Mouse (Mus musculus) CH12.LX (cell line): ENCODE results near the gene Bmpr2. TPM values are rescaled to one million over a fixed set of nuclear protein-coding genes. Genes with fewer than 3 reads are reported as not detected.

ENCODE experiments used
- DNase-seq: peaks from one replicate; pipeline ENCODE4 v3.0.0-alpha.2; 2013; ENCODE audit errors: extremely low read depth
- H3K27ac ChIP-seq: 2 replicates; pipeline ENCODE4 v1.5.1; 2012; ENCODE audit warnings: low read depth, mild to moderate bottlenecking, control low read depth, moderate library complexity; ENCODE audit not compliant: insufficient read depth
- H3K27me3 ChIP-seq: replicated peaks from 2 replicates; pipeline ENCODE3; 2012; ENCODE audit warnings: inconsistent platforms
- H3K36me3 ChIP-seq, 2 experiments: replicated peaks in 1 of 2; 2 replicates each; pipeline versions ENCODE3 to v1.6.1; 2012; ENCODE audit warnings: inconsistent platforms in 1 of 2, low read length in 1 of 2, mild to moderate bottlenecking in 1 of 2, mixed read lengths in 1 of 2, moderate library complexity in 1 of 2; ENCODE audit not compliant: control insufficient read depth in 1 of 2, insufficient read depth in 1 of 2
- H3K4me1 ChIP-seq, 2 experiments: 2 replicates each; pipeline ENCODE4 v1.6.1; 2012; ENCODE audit warnings: inconsistent platforms in 1 of 2, moderate library complexity in 1 of 2; ENCODE audit not compliant: insufficient read depth in 2 of 2, control insufficient read depth in 1 of 2
- H3K4me2 ChIP-seq: 2 replicates; pipeline ENCODE4 v1.6.1; 2012; ENCODE audit warnings: low read depth, mild to moderate bottlenecking, control low read depth; ENCODE audit not compliant: poor library complexity, insufficient read depth, severe bottlenecking
- H3K4me3 ChIP-seq, 3 experiments: fragments of 150-350 bp in 1 of 3; sonication (generic) in 1 of 3; replicated peaks in 1 of 3; 2 replicates each; pipeline versions ENCODE3 to v1.5.1; 2011 to 2012; ENCODE audit warnings: low read depth in 2 of 3, low read length in 2 of 3, mild to moderate bottlenecking in 2 of 3, moderate library complexity in 2 of 3, control low read depth in 1 of 3, improper control_type of control experiment in 1 of 3, inconsistent platforms in 1 of 3, mixed read lengths in 1 of 3; ENCODE audit not compliant: poor library complexity in 1 of 3
- H3K79me2 ChIP-seq: replicated peaks from 2 replicates; pipeline ENCODE4 v1.6.1; 2012; ENCODE audit warnings: mild to moderate bottlenecking, moderate library complexity; ENCODE audit not compliant: control insufficient read depth, poor library complexity, insufficient read depth, severe bottlenecking; ENCODE audit errors: extremely low read depth
- H3K9ac ChIP-seq: 2 replicates; pipeline ENCODE4 v1.6.1; 2012; ENCODE audit warnings: low read depth, mild to moderate bottlenecking, control low read depth, moderate library complexity; ENCODE audit not compliant: insufficient read depth
- H3K9me3 ChIP-seq: replicated peaks from 2 replicates; pipeline ENCODE3; 2012; ENCODE audit warnings: low read length, inconsistent platforms, mixed read lengths
- CHD2 ChIP-seq: IDR thresholded peaks from 2 replicates; pipeline ENCODE4 v1.6.1; 2011; ENCODE audit warnings: low read length, improper control_type of control experiment
- E2F4 ChIP-seq: IDR thresholded peaks from 2 replicates; pipeline ENCODE4 v1.6.1; 2011; ENCODE audit warnings: low read depth, low read length, improper control_type of control experiment; ENCODE audit not compliant: insufficient replicate concordance
- ETS1 ChIP-seq: conservative IDR thresholded peaks from 2 replicates; pipeline ENCODE4 v1.6.1; 2012; ENCODE audit warnings: low read depth, mild to moderate bottlenecking, inconsistent platforms, low read length, improper control_type of control experiment, moderate library complexity
- IRF4 ChIP-seq: IDR thresholded peaks from 2 replicates; pipeline ENCODE4 v1.6.1; 2014; ENCODE audit warnings: low read depth, mild to moderate bottlenecking, inconsistent platforms, low read length, improper control_type of control experiment
- JUN ChIP-seq: IDR thresholded peaks from 2 replicates; pipeline ENCODE4 v1.6.1; 2011; ENCODE audit warnings: low read depth, mild to moderate bottlenecking, low read length, improper control_type of control experiment, moderate library complexity; ENCODE audit not compliant: insufficient read depth
- MAX ChIP-seq: IDR thresholded peaks from 2 replicates; pipeline ENCODE4 v1.6.1; 2011; ENCODE audit warnings: low read length, improper control_type of control experiment
- MEF2A ChIP-seq: IDR thresholded peaks from 2 replicates; pipeline ENCODE4 v1.6.1; 2014; ENCODE audit warnings: low read depth, mild to moderate bottlenecking, inconsistent platforms, low read length, improper control_type of control experiment, borderline replicate concordance
- MXI1 ChIP-seq: IDR thresholded peaks from 2 replicates; pipeline ENCODE4 v1.6.1; 2011; ENCODE audit warnings: mild to moderate bottlenecking, low read depth, low read length, improper control_type of control experiment
- MYC ChIP-seq: IDR thresholded peaks from 2 replicates; pipeline ENCODE4 v1.6.1; 2011; ENCODE audit warnings: low read depth, mild to moderate bottlenecking, improper control_type of control experiment, low read length
- NELFE ChIP-seq: IDR thresholded peaks from 2 replicates; pipeline ENCODE4 v1.6.1; 2011; ENCODE audit warnings: low read depth, low read length, improper control_type of control experiment
- NRF1 ChIP-seq: IDR thresholded peaks from 2 replicates; pipeline ENCODE4 v1.6.1; 2014; ENCODE audit warnings: low read depth, mild to moderate bottlenecking, inconsistent platforms, low read length, improper control_type of control experiment, moderate library complexity
- POLR2A ChIP-seq: IDR thresholded peaks from 2 replicates; pipeline ENCODE4 v1.6.1; 2011; ENCODE audit warnings: low read depth, mild to moderate bottlenecking, improper control_type of control experiment, low read length
- POLR2AphosphoS2 ChIP-seq: IDR thresholded peaks from 2 replicates; pipeline ENCODE4 v1.6.1; 2011; ENCODE audit warnings: low read depth, low read length, improper control_type of control experiment
- RAD21 ChIP-seq: IDR thresholded peaks from 2 replicates; pipeline ENCODE4 v1.6.1; 2011; ENCODE audit warnings: low read depth, mild to moderate bottlenecking, low read length, improper control_type of control experiment, moderate library complexity
- RCOR1 ChIP-seq: conservative IDR thresholded peaks from 2 replicates; pipeline ENCODE4 v1.6.1; 2012; ENCODE audit warnings: low read depth, mild to moderate bottlenecking, inconsistent platforms, low read length, improper control_type of control experiment
- SIN3A ChIP-seq: IDR thresholded peaks from 2 replicates; pipeline ENCODE4 v1.6.1; 2012; ENCODE audit warnings: low read length, improper control_type of control experiment, inconsistent platforms
- TBP ChIP-seq: conservative IDR thresholded peaks from 2 replicates; pipeline ENCODE4 v1.6.1; 2011; ENCODE audit warnings: low read depth, low read length, improper control_type of control experiment
- TCF12 ChIP-seq: IDR thresholded peaks from 2 replicates; pipeline ENCODE4 v1.6.1; 2014; ENCODE audit warnings: low read depth, mild to moderate bottlenecking, inconsistent platforms, low read length, improper control_type of control experiment
- UBTF ChIP-seq: IDR thresholded peaks from 2 replicates; pipeline ENCODE4 v1.6.1; 2012; ENCODE audit warnings: low read depth, mild to moderate bottlenecking, inconsistent platforms, low read length, improper control_type of control experiment, moderate library complexity
- USF2 ChIP-seq: conservative IDR thresholded peaks from 2 replicates; pipeline ENCODE4 v1.6.1; 2011; ENCODE audit warnings: low read depth, low read length, improper control_type of control experiment
- ZC3H11A ChIP-seq: IDR thresholded peaks from 2 replicates; pipeline ENCODE4 v1.6.1; 2012; ENCODE audit warnings: low read depth, mild to moderate bottlenecking, inconsistent platforms, low read length, improper control_type of control experiment
- ZMIZ1 ChIP-seq: IDR thresholded peaks from 2 replicates; pipeline ENCODE4 v1.6.1; 2012; ENCODE audit warnings: low read depth, mild to moderate bottlenecking, inconsistent platforms, low read length, improper control_type of control experiment
- ZNF384 ChIP-seq: IDR thresholded peaks from 2 replicates; pipeline ENCODE4 v1.6.1; 2012; ENCODE audit warnings: low read depth, low read length, improper control_type of control experiment, inconsistent platforms
- dilution Hi-C: fragments of 300-500 bp; cut with MboI; formaldehyde crosslinking; loops from 2 replicates; pipeline ENCODE4 v1.14.3; 2020; ENCODE audit warnings: low sequenced_read_pairs; ENCODE audit not compliant: extremely low pct_unique_long_range_greater_than_20kb, extremely low pct_ligation_motif_present
- in situ Hi-C: fragments of 300-500 bp; cut with MboI; formaldehyde crosslinking; loops from 3 replicates; pipeline ENCODE4 v1.14.3; 2019; ENCODE audit warnings: low sequenced_read_pairs, low pct_ligation_motif_present, low pct_unique_long_range_greater_than_20kb, mixed read lengths
- polyA plus RNA-seq: library from polyadenylated mRNA; unstranded; fragments of >175 nt; gene quantifications from 2 replicates; pipeline ENCODE4 v1.2.1, GENCODE M21; 2012; ENCODE audit warnings: low read depth; ENCODE audit not compliant: insufficient read length
- total RNA-seq, 2 experiments: library from RNA; depleted of rRNA; stranded (reverse); fragments of 300-350 nt in 1 of 2; fragments of >200 nt in 1 of 2; gene quantifications; 2 replicates each; pipeline ENCODE4 v1.2.3; 2012 to 2014

The Bmpr2 gene
- total and polyA plus RNA-seq, 3 experiments = 3.6 to 5.0 (median 4.7) TPM

- in situ Hi-C loops = no loop called here
- Histone ChIP-seq H3K4me2 (no peak overlapping the region), H3K79me2 (peaks cover 8% of the 10 kb centered on the region; the same call in 1 of the 2 replicates), H3K4me1 (peaks cover 4 to 29% of the 10 kb centered on the region in 2 experiments; a peak in 2 of 4 replicates), H3K27ac (no peak overlapping the region), H3K9ac (no peak overlapping the region), H3K4me3 (no peak overlapping the region), H3K9me3 (no peaks in the 10 kb centered on the region), H3K27me3 (no peaks in the 10 kb centered on the region), H3K36me3 (no peaks in the 10 kb centered on the region)
- TF ChIP-seq SIN3A (no peak), POLR2A (no peak), NELFE (no peak), NRF1 (no peak), ZC3H11A (no peak), RAD21 (no peak), POLR2AphosphoS2 (no peak), UBTF (no peak), TCF12 (no peak), MYC (no peak), E2F4 (no peak), ZNF384 (no peak), JUN (no peak), USF2 (no peak), MEF2A (no peak), ZMIZ1 (no peak), RCOR1 (no peak), MXI1 (no peak), ETS1 (no peak), MAX (no peak)
- DNase-seq = no peak
- dilution Hi-C loops = no loop called here
Observed at GRCm38 (mm10) chr1:59917401-59917800, 154.2 kb downstream of the Bmpr2 start.

- in situ Hi-C loops = no loop called here
Observed at GRCm38 (mm10) chr1:59918075-59918474, 154.9 kb downstream of the Bmpr2 start.

More at GRCm38 (mm10) chr1:59918075-59918474, 154.9 kb downstream of the Bmpr2 start:
- H3K79me2 ChIP-seq = peaks cover 8% of the 10 kb centered on the region; the same call in 1 of the 2 replicates
- H3K9ac ChIP-seq = no peak overlapping the region
- TF ChIP-seq MAX (no peak), TBP (no peak), CHD2 (no peak), NRF1 (no peak), IRF4 (no peak), RCOR1 (no peak), MXI1 (no peak), NELFE (no peak), JUN (no peak)
- dilution Hi-C loops = no loop called here
- H3K27me3 ChIP-seq = no peaks in the 10 kb centered on the region
- peaks cover 4 to 32% of the 10 kb centered on the region in 2 experiments; a peak in 2 of 4 replicates for H3K4me1 ChIP-seq
- H3K9me3 ChIP-seq = peaks cover 3% of the 10 kb centered on the region
- DNase-seq = no peak
- no peaks in the 10 kb centered on the region for H3K36me3 ChIP-seq
- no peak overlapping the region for H3K4me3 ChIP-seq
- no peak overlapping the region for H3K4me2 ChIP-seq
- H3K27ac ChIP-seq = no peak overlapping the region
